Mouse (Mus musculus): Measurements from ENCODE around the gene Ndufaf3.

- TF ChIP-seq CTCF (IDR thresholded peaks at IDR 0.05; ENCODE audit: borderline replicate concordance, insufficient read depth, low read length), result no peak
- TF ChIP-seq POLR2A (IDR thresholded peaks at IDR 0.05; ENCODE audit: low read depth, low read length), result peak; percentile 40
Observed at GRCm38 (mm10) chr9:108569381-108570206, 2.4 kb upstream of the Ndufaf3 start, which contains the start of gene Dalrd3.

All from embryonic fibroblast, embryonic 13.5 days (primary cell).